Mouse (Mus musculus) MEL (cell line): Measurements from ENCODE around the gene C3ar1. TPM values are rescaled to one million over a fixed set of nuclear protein-coding genes. Genes with fewer than 3 reads are reported as not detected.

Experiments used
- DNase-seq: peaks from one replicate; pipeline ENCODE4 v3.0.0; 2011; ENCODE audit warnings: low read depth, low spot score
- H3K27ac ChIP-seq: 2 replicates; pipeline ENCODE4 v1.5.1; 2012; ENCODE audit warnings: low read depth, mild to moderate bottlenecking, control low read depth, low read length, moderate library complexity; ENCODE audit not compliant: control insufficient read depth
- H3K27me3 ChIP-seq, 2 experiments: fragments of 150-350 bp in 1 of 2; sonication (generic) in 1 of 2; 2 replicates each; pipeline ENCODE4 v1.6.1; 2012; ENCODE audit warnings: low read length in 2 of 2, mild to moderate bottlenecking in 2 of 2, improper control_type of control experiment in 1 of 2, moderate library complexity in 1 of 2; ENCODE audit not compliant: insufficient read depth in 2 of 2, control insufficient read depth in 1 of 2
- H3K36me3 ChIP-seq, 2 experiments: 2 replicates each; pipeline ENCODE4 v1.6.1; 2012 to 2014; ENCODE audit warnings: low read length in 2 of 2, improper control_type of control experiment in 1 of 2, inconsistent platforms in 1 of 2, mild to moderate bottlenecking in 1 of 2; ENCODE audit not compliant: insufficient read depth in 2 of 2, control insufficient read depth in 1 of 2
- H3K4me1 ChIP-seq, 2 experiments: fragments of 150-350 bp in 1 of 2; sonication (generic) in 1 of 2; 2 replicates each; pipeline ENCODE4 v1.6.1; 2012; ENCODE audit warnings: low read length in 2 of 2, improper control_type of control experiment in 1 of 2, mild to moderate bottlenecking in 1 of 2; ENCODE audit not compliant: insufficient read depth in 2 of 2, control insufficient read depth in 1 of 2
- H3K4me3 ChIP-seq, 2 experiments: fragments of 150-350 bp in 1 of 2; sonication (generic) in 1 of 2; 2 replicates each; pipeline ENCODE4 v1.5.1; 2012; ENCODE audit warnings: low read depth in 2 of 2, low read length in 2 of 2, mild to moderate bottlenecking in 2 of 2, moderate library complexity in 2 of 2, control low read depth in 1 of 2, improper control_type of control experiment in 1 of 2; ENCODE audit not compliant: control insufficient read depth in 1 of 2, insufficient read depth in 1 of 2
- H3K79me2 ChIP-seq: 2 replicates; pipeline ENCODE4 v1.6.1; 2012; ENCODE audit warnings: mild to moderate bottlenecking, low read length, moderate library complexity; ENCODE audit not compliant: control insufficient read depth, poor library complexity, insufficient read depth
- H3K9ac ChIP-seq: 2 replicates; pipeline ENCODE4 v1.6.1; 2012; ENCODE audit warnings: low read depth, mild to moderate bottlenecking, control low read depth, low read length, moderate library complexity; ENCODE audit not compliant: control insufficient read depth, poor library complexity, severe bottlenecking
- H3K9me3 ChIP-seq: fragments of 150-350 bp; sonication (generic); replicated peaks from 2 replicates; pipeline ENCODE4 v1.6.1; 2012; ENCODE audit warnings: mild to moderate bottlenecking, low read length, improper control_type of control experiment, moderate library complexity; ENCODE audit not compliant: insufficient read depth
- CTCF ChIP-seq, 3 experiments: IDR thresholded peaks in 2 of 3; conservative IDR thresholded peaks in 1 of 3; 2 replicates each; pipeline ENCODE4 v1.5.1; 2011 to 2012; ENCODE audit warnings: low read length in 3 of 3, low read depth in 2 of 3, mild to moderate bottlenecking in 2 of 3, improper control_type of control experiment in 1 of 3, inconsistent platforms in 1 of 3, mixed read lengths in 1 of 3, moderate library complexity in 1 of 3; ENCODE audit not compliant: control insufficient read depth in 1 of 3, insufficient read depth in 1 of 3, poor library complexity in 1 of 3, severe bottlenecking in 1 of 3
- ELF1 ChIP-seq: IDR thresholded peaks from 2 replicates; pipeline ENCODE4 v1.6.1; 2014; ENCODE audit warnings: low read depth, mild to moderate bottlenecking, inconsistent platforms, low read length, improper control_type of control experiment, moderate library complexity
- ETS1 ChIP-seq: IDR thresholded peaks from 2 replicates; pipeline ENCODE4 v1.6.1; 2012; ENCODE audit warnings: low read depth, mild to moderate bottlenecking, inconsistent platforms, low read length, improper control_type of control experiment, moderate library complexity
- GABPA ChIP-seq: IDR thresholded peaks from 2 replicates; pipeline ENCODE4 v1.6.1; 2012; ENCODE audit warnings: low read depth, mild to moderate bottlenecking, inconsistent platforms, low read length, improper control_type of control experiment, moderate library complexity
- GATA1 ChIP-seq: IDR thresholded peaks from 2 replicates; pipeline ENCODE4 v1.6.1; 2011; ENCODE audit warnings: low read depth, low read length, improper control_type of control experiment
- HCFC1 ChIP-seq: IDR thresholded peaks from 2 replicates; pipeline ENCODE4 v1.6.1; 2012; ENCODE audit warnings: low read depth, mild to moderate bottlenecking, inconsistent platforms, low read length, improper control_type of control experiment, moderate library complexity
- JUND ChIP-seq: IDR thresholded peaks from 2 replicates; pipeline ENCODE4 v1.6.1; 2011; ENCODE audit warnings: low read depth, mild to moderate bottlenecking, improper control_type of control experiment, low read length
- MAFK ChIP-seq: IDR thresholded peaks from 2 replicates; pipeline ENCODE4 v1.6.1; 2011; ENCODE audit warnings: low read depth, mild to moderate bottlenecking, low read length, improper control_type of control experiment, borderline replicate concordance
- MAX ChIP-seq: IDR thresholded peaks from 2 replicates; pipeline ENCODE4 v1.6.1; 2011; ENCODE audit warnings: low read length, improper control_type of control experiment
- MAZ ChIP-seq: IDR thresholded peaks from 2 replicates; pipeline ENCODE4 v1.6.1; 2012; ENCODE audit warnings: low read depth, mild to moderate bottlenecking, inconsistent platforms, low read length, improper control_type of control experiment
- MEF2A ChIP-seq: IDR thresholded peaks from 2 replicates; pipeline ENCODE4 v1.6.1; 2014; ENCODE audit warnings: low read depth, mild to moderate bottlenecking, inconsistent platforms, low read length, improper control_type of control experiment; ENCODE audit not compliant: poor library complexity, insufficient replicate concordance, severe bottlenecking; ENCODE audit errors: extremely low read depth
- MXI1 ChIP-seq: IDR thresholded peaks from 2 replicates; pipeline ENCODE4 v1.6.1; 2011; ENCODE audit warnings: mild to moderate bottlenecking, low read depth, low read length, improper control_type of control experiment
- MYB ChIP-seq: IDR thresholded peaks from 2 replicates; pipeline ENCODE4 v1.6.1; 2011; ENCODE audit warnings: mild to moderate bottlenecking, low read depth, low read length, improper control_type of control experiment
- MYC ChIP-seq: IDR thresholded peaks from 2 replicates; pipeline ENCODE4 v1.6.1; 2011; ENCODE audit warnings: low read depth, mild to moderate bottlenecking, low read length, improper control_type of control experiment, moderate library complexity
- POLR2AphosphoS2 ChIP-seq: IDR thresholded peaks from 2 replicates; pipeline ENCODE4 v1.6.1; 2011; ENCODE audit warnings: low read length, improper control_type of control experiment
- RAD21 ChIP-seq: IDR thresholded peaks from 2 replicates; pipeline ENCODE4 v1.6.1; 2011; ENCODE audit warnings: mild to moderate bottlenecking, low read depth, low read length, improper control_type of control experiment
- SMC3 ChIP-seq: IDR thresholded peaks from 2 replicates; pipeline ENCODE4 v1.6.1; 2011; ENCODE audit warnings: low read depth, low read length, improper control_type of control experiment
- UBTF ChIP-seq: IDR thresholded peaks from 2 replicates; pipeline ENCODE4 v1.6.1; 2012; ENCODE audit warnings: low read depth, mild to moderate bottlenecking, inconsistent platforms, low read length, improper control_type of control experiment, moderate library complexity, borderline replicate concordance; ENCODE audit not compliant: insufficient read depth
- ZKSCAN1 ChIP-seq: IDR thresholded peaks from 2 replicates; pipeline ENCODE4 v1.6.1; 2012; ENCODE audit warnings: low read depth, mild to moderate bottlenecking, inconsistent platforms, low read length, improper control_type of control experiment, moderate library complexity
- ZMIZ1 ChIP-seq: IDR thresholded peaks from 2 replicates; pipeline ENCODE4 v1.6.1; 2012; ENCODE audit warnings: low read depth, mild to moderate bottlenecking, inconsistent platforms, low read length, improper control_type of control experiment, moderate library complexity
- polyA plus RNA-seq, 2 experiments: library from polyadenylated mRNA; stranded (reverse) in 1 of 2; unstranded in 1 of 2; fragments of >175 nt in 1 of 2; fragments of >200 nt in 1 of 2; gene quantifications; 2 replicates each; pipeline versions ENCODE4 v1.2.1 to v1.2.4; 2012; ENCODE audit warnings: low replicate concordance in 2 of 2, low read depth in 1 of 2; ENCODE audit not compliant: insufficient read length in 2 of 2, insufficient read depth in 1 of 2, missing spikeins in 1 of 2
- total RNA-seq: library from RNA; depleted of rRNA; stranded (reverse); fragments of 300-350 nt; gene quantifications from 2 replicates; pipeline ENCODE4 v1.2.3, GENCODE M21; 2012

The C3ar1 gene
- total and polyA plus RNA-seq, 3 experiments = 0.33 to 0.69 TPM; not detected in 1

DNA sequence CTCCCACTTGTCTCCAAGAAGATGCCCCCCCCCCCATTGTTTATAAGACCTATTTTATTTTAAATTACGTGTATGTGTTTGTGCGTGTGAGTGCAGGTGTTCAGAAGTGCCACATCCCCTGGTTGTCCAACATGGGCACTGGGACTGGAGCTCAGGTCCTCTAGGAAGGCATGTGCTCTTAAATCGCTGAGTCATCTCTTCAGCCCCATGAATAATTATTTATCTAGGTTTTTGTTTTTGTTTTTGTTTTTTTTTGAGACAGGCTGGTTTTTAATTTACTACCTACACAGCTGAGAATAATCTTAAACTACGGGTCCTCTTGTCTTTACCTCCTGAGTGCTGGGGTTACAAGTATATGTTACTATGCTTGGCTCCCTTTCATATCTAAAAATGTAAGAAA, 42.3 kb downstream of the C3ar1 start:
- Histone ChIP-seq H3K27me3 (no peaks in the 10 kb centered on the region), H3K4me3 (no peak overlapping the region), H3K36me3 (peaks cover 0 to 30% of the 10 kb centered on the region in 2 experiments; a peak in 2 of 4 replicates), H3K27ac (peak overlapping the region; percentile 29; the same call in 1 of the 2 replicates), H3K9me3 (no peaks in the 10 kb centered on the region), H3K4me1 (peaks cover 19 to 29% of the 10 kb centered on the region in 2 experiments), H3K9ac (no peak overlapping the region), H3K79me2 (no peaks in the 10 kb centered on the region; the same call in none of the 2 replicates)
- TF ChIP-seq POLR2AphosphoS2 (no peak), MEF2A (no peak), SMC3 (no peak), JUND (no peak), ZMIZ1 (no peak), GABPA (peak; percentile 61; the same call in 1 of the 2 replicates), ETS1 (0 out of 2 replicates have a peak, but pooled peaks have one; percentile 3), MAFK (peak; percentile 88), HCFC1 (no peak), MYC (0 out of 2 replicates have a peak, but pooled peaks have one; percentile 36), UBTF (no peak), ELF1 (no peak), MYB (no peak)
- peak; percentile 51 for DNase-seq

DNA sequence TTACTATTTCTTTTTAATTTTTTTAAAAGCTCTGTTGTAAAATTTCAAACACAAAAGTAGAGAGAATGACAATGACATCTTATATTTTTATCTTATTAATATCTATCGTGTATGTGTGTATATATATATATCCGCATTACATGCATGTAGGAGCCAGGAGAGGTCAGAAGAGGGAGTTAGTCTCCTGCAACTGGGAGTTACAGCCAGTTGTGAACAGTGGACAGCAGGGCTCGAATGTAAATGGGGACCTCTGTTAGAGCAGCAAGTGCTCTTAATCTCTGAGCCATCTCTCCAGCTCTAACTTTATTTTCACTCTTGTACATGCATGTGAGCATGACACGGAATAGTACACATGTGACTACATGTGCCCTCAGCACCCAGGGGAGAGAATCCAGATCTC, 43.2 kb downstream of the C3ar1 start:
- Histone ChIP-seq H3K4me3 (peak overlapping the region; percentile 25 to 86), H3K27me3 (no peaks in the 10 kb centered on the region), H3K4me1 (peaks cover 12 to 21% of the 10 kb centered on the region in 2 experiments), H3K9me3 (no peaks in the 10 kb centered on the region), H3K36me3 (peaks cover 0 to 22% of the 10 kb centered on the region in 2 experiments; a peak in 2 of 4 replicates), H3K9ac (peak overlapping the region; percentile 49), H3K27ac (peak overlapping the region; percentile 29), H3K79me2 (no peaks in the 10 kb centered on the region; the same call in none of the 2 replicates)
- DNase-seq = peak; percentile 72
- no peak for TF ChIP-seq ZKSCAN1
- TF ChIP-seq MAZ = no peak
- 0 out of 2 replicates have a peak, but pooled peaks have one; percentile 21 for TF ChIP-seq GATA1
- TF ChIP-seq SMC3 = peak; percentile 41; the same call in 1 of the 2 replicates
- TF ChIP-seq ELF1 = no peak
- peak; percentile 4 to 54 (median 25); a peak in 3 of 6 replicates for TF ChIP-seq CTCF (IDR thresholded peaks at IDR 0.05 in 2 of 3, conservative IDR thresholded peaks at IDR 0.05 in 1 of 3; ENCODE audit: control insufficient read depth in 1 of 3, insufficient read depth in 1 of 3, low read depth in 2 of 3, low read length in 3 of 3, poor library complexity in 1 of 3, severe bottlenecking in 1 of 3)
- TF ChIP-seq RAD21 = peak; percentile 55
- peak; percentile 55; the same call in 1 of the 2 replicates for TF ChIP-seq MAX
- peak; percentile 54; the same call in 1 of the 2 replicates for TF ChIP-seq MXI1
